Mouse (Mus musculus): ENCODE data around the gene Rpe65.
A peak's percentile ranks its signal among the peaks of the same experiment; 100 is the strongest.

Rpe65 gene

DNA sequence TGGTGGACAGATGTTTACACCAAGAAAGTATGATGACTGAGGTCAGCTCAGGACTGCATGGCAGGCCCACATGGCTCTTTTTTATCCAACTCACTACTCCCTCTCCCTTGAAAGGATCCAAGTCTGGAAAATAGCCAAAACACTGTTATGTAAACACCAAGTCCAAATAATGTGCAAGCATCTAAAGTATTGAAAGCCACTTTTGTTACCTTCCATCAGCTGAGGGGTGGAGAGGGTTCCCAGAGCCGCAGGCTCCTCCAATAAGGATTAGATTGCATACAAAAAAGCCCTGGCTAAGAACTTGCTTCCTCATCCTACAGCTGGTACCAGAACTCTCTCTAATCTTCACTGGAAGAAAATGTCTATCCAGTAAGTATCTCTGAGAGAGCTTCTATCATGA is at the start of gene Rpe65:
Gene Rpe65, plus strand, starts transcription at position 301 of the 400 bp plus-strand sequence.
- DNase-seq: no peak

- peak; percentile 83 for DNase-seq
Measured at GRCm38 (mm10) chr3:159550224-159550623, 48.8 kb upstream of the Rpe65 start.

DNA sequence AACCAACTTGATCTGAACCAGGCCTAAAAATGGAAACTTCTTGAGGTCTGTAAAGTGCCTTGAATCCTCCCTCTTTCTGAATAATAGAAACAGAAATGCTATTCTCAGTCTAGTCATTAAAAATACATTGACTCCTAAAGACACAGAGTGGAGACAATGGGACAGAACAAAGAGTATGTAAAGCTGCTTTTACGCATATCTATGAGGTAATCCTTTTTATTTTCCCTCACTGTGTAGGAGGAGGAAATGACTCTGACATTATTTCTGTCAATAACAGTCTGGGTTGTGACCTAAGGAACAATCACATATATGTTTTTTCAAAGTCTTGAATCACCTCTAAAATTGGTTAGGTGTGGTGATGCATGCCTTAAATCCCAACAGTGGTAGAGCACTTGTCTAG is 16.0 kb downstream of the Rpe65 start:
- DNase-seq: no peak

DNA sequence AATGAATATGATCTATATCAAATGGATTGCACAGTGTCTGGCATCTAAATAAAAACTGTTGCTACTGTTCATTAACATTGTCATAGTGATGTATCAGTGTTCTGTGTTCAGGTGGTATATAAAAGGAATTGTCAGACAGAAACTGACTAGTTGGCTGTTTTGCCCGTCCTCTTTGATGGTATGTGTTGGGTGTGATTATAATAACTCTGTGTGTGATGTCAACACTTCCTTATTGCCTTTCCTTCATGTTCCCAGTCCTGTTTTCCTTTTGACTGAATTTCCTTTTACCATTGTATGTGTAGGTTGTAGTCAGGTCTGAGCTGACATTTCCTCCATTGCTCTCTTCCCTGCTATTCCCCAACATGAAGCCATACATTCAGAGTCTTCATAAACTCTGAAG is 22.1 kb downstream of the Rpe65 start:
- DNase-seq: no peak

- no peak for DNase-seq
Measured at GRCm38 (mm10) chr3:159624010-159624409, 25.0 kb downstream of the Rpe65 start.

DNA sequence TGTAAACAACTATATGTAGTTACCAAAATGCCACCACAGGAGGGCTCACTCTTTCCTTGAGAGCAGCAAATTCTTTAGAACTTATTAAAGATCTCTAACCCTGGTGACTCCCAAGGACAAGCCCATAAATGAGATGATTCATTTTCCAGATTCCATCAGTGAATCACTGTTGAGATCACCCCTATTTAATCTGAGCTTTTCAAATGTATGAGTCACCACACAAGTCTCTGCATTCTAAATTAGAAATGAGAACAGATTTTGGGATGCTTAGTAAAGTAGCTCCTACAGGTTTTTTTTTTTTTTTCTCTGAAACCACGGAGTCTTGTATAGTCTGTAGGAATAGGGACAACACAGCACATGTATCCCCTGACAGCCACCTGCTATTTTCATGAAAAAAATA is 61.8 kb downstream of the Rpe65 start:
- DNase-seq: no peak

DNA sequence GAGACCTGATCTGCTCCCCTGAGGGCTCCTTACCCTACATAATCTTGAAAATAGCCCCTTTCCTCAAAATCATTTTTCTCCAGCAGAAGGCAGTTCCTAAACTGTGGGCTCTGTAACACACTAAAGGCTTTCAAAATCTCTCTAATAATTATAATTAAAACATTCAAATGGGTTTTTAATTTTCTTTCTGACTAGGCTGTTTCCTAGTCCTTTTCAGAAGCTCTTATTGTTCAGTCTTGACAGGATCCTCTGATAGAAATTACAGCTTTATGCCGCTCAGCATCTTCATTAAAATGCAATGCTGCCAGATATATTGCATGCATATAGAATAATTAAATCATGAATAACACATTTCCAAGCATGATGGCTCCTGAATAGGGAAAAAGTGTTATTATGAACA is 64.4 kb downstream of the Rpe65 start:
- no peak for DNase-seq

All from heart, adult 11 months (tissue).